ENCODE assay signal across 7 mouse cellular contexts in genomic region chr11:98400161-98400726, GRCm38 (mm10). TPM values are rescaled to one million over a fixed set of nuclear protein-coding genes. Genes with fewer than 3 reads are reported as not detected.
DNase-seq lines count a peak whose midpoint lies in the region; ATAC-seq and TF ChIP-seq lines count a peak whose summit lies in the region.

Pgap3 (minus strand) TSS chr11:98400490.

- H3K4me3 ChIP-seq in intestine, postnatal 0 days (ENCODE audit: low read depth, low read length), result peak within 1 kb of the TSS; percentile 55
- H3K4me3 ChIP-seq in midbrain, embryonic 12.5 days, result peak within 1 kb of the TSS; percentile 74
- H3K4me3 ChIP-seq in small intestine, adult 2 months (ENCODE audit: low read depth, low read length), result peak within 1 kb of the TSS; percentile 93

- TF ChIP-seq POLR2A in small intestine, adult 2 months (IDR thresholded peaks at IDR 0.05; ENCODE audit: low read depth, low read length), result peak; percentile 64

- H3K27me3 ChIP-seq in intestine, postnatal 0 days (replicated peaks; ENCODE audit: control insufficient read depth, insufficient read depth, low read length), result no peaks in the 10 kb centered on the region
- peaks cover 23% of the 10 kb centered on the region for H3K27me3 ChIP-seq in midbrain, embryonic 12.5 days
- H3K27me3 ChIP-seq in small intestine, adult 2 months (ENCODE audit: control insufficient read depth, insufficient read depth, low read length), result no peaks in the 10 kb centered on the region

- H3K4me1 ChIP-seq in intestine, postnatal 0 days (replicated peaks; ENCODE audit: control insufficient read depth, insufficient read depth, low read length), result 0 out of 2 replicates have a peak, but pooled peaks cover 4% of the 10 kb centered on the region
- H3K4me1 ChIP-seq in midbrain, embryonic 12.5 days, result peaks cover 12% of the 10 kb centered on the region
- H3K4me1 ChIP-seq in small intestine, adult 2 months (ENCODE audit: control insufficient read depth, insufficient read depth, insufficient read length, low read length), result peaks cover 17% of the 10 kb centered on the region

- peak; percentile 91 for DNase-seq in adrenal gland, adult 2 months
- peak; percentile 83 for DNase-seq in embryo, embryonic 11.5 days (ENCODE audit: low read depth, low spot score)
- peak; percentile 59 to 85 for DNase-seq in gastrocnemius, postnatal 4 days (ENCODE audit: low spot score in 2 of 2)
- peak; percentile 92 for DNase-seq in left cerebral cortex, postnatal 4 days

- peak within 1 kb of the TSS; percentile 98 for H3K27ac ChIP-seq in intestine, postnatal 0 days (ENCODE audit: low read depth, low read length)
- peak within 1 kb of the TSS; percentile 98 for H3K27ac ChIP-seq in midbrain, embryonic 12.5 days (replicated peaks)
- peak within 1 kb of the TSS; percentile 100 for H3K27ac ChIP-seq in small intestine, adult 2 months (ENCODE audit: insufficient read depth, low read depth, low read length)

- peaks cover 7% of the 10 kb centered on the region for H3K36me3 ChIP-seq in intestine, postnatal 0 days (ENCODE audit: control insufficient read depth, insufficient read depth)
- no peaks in the 10 kb centered on the region for H3K36me3 ChIP-seq in midbrain, embryonic 12.5 days
- H3K36me3 ChIP-seq in small intestine, adult 2 months (ENCODE audit: control insufficient read depth, insufficient read depth, low read length), result no peaks in the 10 kb centered on the region

- peak within 1 kb of the TSS; percentile 68 for H3K9ac ChIP-seq in intestine, postnatal 0 days (ENCODE audit: low read depth, low read length)
- H3K9ac ChIP-seq in midbrain, embryonic 12.5 days (replicated peaks), result peak within 1 kb of the TSS; percentile 72

- H3K4me2 ChIP-seq in intestine, postnatal 0 days (replicated peaks; ENCODE audit: low read depth), result peak within 1 kb of the TSS; percentile 69
- H3K4me2 ChIP-seq in midbrain, embryonic 12.5 days (replicated peaks), result peak within 1 kb of the TSS; percentile 68

- H3K9me3 ChIP-seq in intestine, postnatal 0 days (ENCODE audit: control insufficient read depth), result no peaks in the 10 kb centered on the region
- H3K9me3 ChIP-seq in midbrain, embryonic 12.5 days, result no peaks in the 10 kb centered on the region

- intact Hi-C loops in left cerebral cortex, postnatal 4 days (cut with DNase I), result no loop called here

- peak; percentile 77 for ATAC-seq in intestine, postnatal 0 days
- peak; percentile 91 for ATAC-seq in midbrain, embryonic 12.5 days (ENCODE audit: low FRiP score, low read depth)

- no peak for TF ChIP-seq CTCF in intestine, postnatal 0 days (IDR thresholded peaks at IDR 0.05; ENCODE audit: low read depth)
- TF ChIP-seq CTCF in small intestine, adult 2 months (IDR thresholded peaks at IDR 0.05; ENCODE audit: extremely low read depth, insufficient read length, insufficient replicate concordance, low read depth, low read length), result no peak

- WGBS in intestine, postnatal 0 days, result 0% methylated on average over 38 of the region's 40 CpGs
- WGBS in midbrain, embryonic 12.5 days, result under 1% methylated on average over 40 of the region's 40 CpGs
- under 1% methylated on average over 40 of the region's 40 CpGs for WGBS in small intestine, adult 2 months

RNA-seq across cellular contexts. Expression of gene Pgap3, which starts in this region (rescaled TPM):
- total RNA-seq in adrenal gland, adult 2 months (2021), result 1 to 10 TPM; 4.7 to 5.9 TPM
- polyA plus RNA-seq in adrenal gland, adult 2 months (2012; rRNA removed), result 18.4 and 20.3 TPM in 2 replicates
- total RNA-seq in gastrocnemius, postnatal 4 days (2021), result 1 to 10 TPM; 4.6 to 5.6 TPM
- polyA plus RNA-seq in intestine, postnatal 0 days (2015; fragmentation: Nextera tagmentation; extraction: Ambion mirVana), result 14.7 and 15.1 TPM in 2 replicates
- 1 to 10 TPM; 7.6 to 9.2 TPM for total RNA-seq in left cerebral cortex, postnatal 4 days (2021)
- polyA plus RNA-seq in midbrain, embryonic 12.5 days (2016; fragmentation: Nextera tagmentation; extraction: Ambion mirVana), result 9.0 and 9.3 TPM in 2 replicates
- polyA plus RNA-seq in small intestine, adult 2 months (2012; rRNA removed), result 26.0 and 52.1 TPM in 2 replicates

Comparison
In these comparisons a context has a peak if more than half of its experiments do, and no peak if none do; other contexts are left out.
1. Peak in every context shown above with its lines: DNase-seq, ATAC-seq, H3K4me3 ChIP-seq and H3K27ac ChIP-seq.